Mouse (Mus musculus): ENCODE results near the gene Shroom4.

Shroom4 gene

DNA sequence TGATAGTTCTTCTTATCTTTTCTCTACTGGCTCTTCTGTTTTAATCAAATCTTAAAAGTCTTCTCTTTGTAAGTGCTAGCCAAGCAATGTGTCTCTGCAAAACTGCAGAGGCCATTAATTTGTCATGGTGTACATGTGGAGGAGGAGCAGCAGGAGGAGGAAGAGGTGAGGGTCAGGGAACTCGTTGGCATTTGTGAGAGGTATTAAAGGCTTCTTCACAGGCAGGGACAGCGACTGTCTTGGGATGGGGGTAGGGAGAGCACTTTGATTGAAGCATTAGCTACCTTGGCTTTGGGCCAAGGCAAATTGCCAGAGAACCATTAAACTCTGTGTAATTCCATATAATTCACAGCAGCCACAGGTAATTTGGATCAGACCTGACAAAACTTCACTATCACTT, 96.7 kb downstream of the Shroom4 start:
- DNase-seq, result peak; percentile 38

DNA sequence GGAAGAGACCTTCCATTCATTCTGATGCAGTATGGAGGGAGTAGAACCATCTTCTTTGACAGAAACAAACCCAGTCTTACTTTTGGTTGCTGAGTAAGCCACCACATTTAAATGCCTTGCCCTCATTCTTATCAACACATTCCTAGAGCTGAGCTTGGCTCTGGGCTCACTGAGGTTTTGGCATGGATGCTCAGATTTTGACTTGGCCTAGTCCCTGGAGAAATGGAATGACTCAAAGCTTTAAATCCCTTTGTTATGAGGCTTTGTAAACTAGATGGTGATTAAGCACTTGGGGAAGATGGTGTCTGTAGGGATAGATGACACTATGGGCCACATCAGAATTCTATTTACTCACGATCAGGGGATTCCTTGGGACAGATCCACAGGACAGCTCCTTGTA, 102.2 kb downstream of the Shroom4 start:
- no peak for DNase-seq

DNA sequence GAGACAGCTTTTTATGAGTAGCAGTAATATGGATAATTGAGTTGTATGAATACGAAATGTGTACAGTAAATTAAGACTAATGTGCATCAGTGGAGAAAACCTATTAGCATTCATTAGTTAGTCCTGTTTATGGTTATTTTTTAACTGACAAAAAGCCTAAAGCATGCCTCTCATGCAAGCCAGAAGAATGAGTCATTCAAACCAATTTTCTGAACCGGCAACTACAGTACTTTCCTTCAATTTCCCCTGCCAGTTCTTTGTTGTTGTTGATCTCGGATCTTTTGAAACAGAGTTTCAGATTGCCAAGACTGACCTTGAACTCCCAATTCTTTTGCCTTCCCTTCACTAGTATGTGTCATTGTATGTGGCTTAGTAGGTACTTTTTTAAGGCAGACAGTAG, 117.6 kb downstream of the Shroom4 start:
- no peak for DNase-seq

DNA sequence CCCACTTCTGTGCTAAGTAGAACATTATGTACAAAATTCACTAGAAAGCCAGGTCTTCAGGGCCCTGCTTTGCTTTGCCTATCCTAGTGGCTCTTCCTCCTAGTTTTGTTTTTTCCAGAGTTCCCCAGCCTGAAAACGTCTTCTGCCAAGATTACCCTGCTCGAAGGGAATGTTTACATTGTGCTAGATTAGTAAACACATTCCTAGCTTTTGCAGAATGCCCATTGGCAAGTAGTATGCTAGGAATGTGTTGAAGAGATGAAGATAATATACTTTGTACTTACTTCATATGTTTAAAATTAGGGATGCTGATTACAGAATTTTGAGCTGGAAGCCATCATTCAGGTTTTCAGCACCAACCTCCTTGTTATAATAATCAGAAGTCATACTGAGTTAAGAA, 118.8 kb downstream of the Shroom4 start:
- DNase-seq, result no peak

DNA sequence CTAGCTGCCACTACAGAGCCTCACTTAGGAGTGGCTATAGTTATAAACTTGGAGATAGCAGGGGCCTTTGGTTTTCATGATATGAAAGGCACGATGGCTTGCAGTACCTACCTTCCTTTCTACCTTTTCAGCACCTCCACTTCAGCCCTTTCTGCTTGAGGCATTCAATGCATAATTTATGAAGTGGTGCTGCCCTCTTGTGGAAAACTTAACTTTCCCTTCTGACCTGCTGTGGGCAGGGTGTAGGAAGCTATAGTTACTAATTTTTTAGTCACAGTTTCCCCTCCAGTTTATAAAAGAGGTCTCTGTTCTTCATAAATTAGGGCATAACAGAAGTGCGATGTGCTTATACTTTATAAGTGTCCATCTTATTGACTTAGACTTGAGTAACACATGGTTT, 123.3 kb downstream of the Shroom4 start:
- peak; percentile 30 for DNase-seq

DNA sequence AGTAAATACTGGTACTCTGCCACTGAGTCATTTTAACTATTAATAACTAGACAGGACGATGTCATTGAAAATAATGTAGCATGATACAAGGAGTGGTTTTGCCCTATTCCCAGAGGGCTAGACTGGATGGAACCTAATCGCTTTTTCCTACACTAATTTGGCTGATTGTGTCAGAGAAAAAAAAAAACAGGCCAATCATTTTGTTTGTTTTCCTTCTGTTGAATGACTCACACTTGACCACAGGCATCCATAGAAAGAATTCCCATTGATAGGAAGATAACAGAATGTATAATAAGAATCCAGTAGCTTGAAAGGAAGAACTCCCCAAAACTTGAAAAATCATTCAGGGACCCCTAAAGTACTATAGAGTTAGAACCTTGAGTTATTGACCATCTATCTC, 137.0 kb downstream of the Shroom4 start:
- no peak for DNase-seq

DNA sequence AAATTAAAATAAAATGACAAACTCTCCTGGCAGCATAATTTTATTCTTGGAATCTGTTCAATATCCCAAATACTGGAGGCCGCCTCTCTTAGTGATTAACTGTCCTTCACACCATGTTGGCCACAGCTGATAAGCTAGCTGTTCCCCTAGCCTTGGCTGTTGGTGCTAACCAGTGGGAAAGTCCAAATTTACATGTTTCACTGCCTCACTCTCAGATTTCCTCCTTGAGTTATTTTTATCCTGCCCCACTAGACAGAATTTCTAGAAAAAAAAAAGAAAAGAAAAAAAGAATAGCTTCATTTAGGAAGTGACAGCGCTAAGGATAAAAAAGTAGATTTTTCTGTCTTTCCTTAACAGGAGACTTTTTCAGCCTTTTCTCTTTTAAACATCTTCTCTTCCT, 138.0 kb downstream of the Shroom4 start:
- no peak for DNase-seq

DNA sequence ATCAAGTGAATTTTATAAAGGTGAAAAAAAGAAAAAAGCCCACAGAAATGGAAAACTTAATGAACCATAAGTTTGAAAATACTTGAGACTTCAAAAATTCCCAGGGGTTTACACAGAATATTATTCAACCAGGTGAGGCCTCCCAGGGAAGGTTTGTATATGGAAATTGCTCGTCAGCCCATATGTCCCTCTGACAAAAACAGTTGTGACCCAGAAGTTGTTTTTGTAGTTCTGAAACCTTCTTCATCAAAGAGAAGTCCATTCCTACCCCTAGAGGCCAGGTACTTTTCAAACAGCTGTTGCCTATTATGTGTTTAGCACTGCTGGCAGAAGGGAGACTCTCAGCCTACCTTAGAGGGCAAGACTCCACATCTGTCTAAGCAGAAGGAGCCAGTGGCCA, 165.4 kb downstream of the Shroom4 start:
- DNase-seq, result no peak

DNA sequence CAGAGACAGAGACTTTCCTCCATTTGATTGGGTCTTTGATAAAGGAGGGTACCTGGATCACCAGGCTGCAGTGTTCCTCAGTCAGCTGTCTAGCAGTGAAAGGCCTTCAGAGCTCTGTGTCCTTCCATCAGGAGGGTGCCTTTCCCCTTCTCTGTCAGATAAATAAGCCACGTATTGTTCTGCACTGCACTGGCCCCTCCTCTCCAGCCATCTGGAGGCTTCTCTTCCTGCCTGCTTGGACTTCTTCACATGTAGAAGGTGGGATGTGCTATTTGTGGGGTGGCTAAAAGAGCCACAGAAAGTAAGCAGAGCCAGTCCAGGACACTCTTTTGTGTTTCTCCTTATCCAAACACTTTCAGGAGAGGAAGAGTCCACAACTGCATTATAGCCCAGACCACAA, 174.9 kb downstream of the Shroom4 start:
- no peak for DNase-seq

DNA sequence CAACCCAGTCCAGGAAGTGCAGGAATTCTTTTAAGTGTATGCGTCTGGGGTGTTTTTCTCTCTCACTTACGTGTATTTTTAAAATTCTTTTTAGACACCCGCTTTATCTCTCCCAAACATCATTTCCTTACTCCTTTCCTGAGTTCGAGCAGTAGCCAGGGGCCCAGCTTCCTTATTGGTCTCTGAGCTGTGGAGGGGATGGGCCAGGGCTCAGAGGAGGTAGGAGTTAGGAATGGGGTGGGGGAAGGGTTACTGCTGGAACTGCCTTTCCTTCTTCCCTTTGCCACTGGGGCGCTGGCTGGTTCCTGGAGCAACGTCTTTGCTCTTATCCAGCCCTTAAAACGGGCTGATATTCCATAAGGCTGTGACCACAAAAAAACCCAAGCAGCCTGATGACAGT, 177.3 kb downstream of the Shroom4 start:
- DNase-seq, result peak; percentile 51

DNA sequence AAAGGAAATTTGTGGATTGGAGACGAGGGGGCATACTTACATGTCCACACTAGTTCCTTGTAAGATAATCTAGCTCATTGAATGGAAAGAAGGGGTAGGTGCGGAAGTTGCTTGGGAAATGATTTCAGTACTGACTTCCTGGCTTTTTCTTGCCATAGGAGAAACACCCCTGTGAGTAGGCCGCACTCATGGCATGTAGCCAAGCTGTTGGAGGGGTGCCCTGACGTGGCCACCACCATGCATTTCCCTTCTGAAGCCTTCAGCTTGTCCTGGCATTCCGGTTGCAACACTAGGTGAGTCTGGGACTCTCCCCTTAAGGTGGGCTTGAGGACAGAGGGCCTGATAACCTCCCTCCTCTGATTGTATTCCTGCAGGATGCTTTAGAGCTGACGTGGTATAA, 181.0 kb downstream of the Shroom4 start:
- peak; percentile 26 for DNase-seq

DNA sequence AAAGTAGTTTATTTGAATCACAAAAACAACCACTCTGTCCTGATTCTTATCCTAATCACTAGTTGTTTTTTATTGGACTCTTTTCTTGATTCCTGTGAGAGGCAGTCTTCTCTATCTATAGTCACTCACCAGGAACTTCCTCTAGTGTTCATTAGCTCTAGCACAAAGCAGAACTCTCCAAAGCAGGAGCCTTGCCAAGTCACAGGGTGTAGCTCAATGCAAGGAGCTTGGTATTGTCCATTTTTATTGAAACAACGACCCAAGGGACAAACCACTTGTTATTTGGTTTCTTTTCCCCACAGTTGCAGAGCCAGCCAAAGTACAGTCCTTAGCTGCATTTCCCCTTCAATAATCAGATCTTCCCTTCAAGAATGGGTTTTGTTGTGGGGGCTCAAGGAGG, 181.5 kb downstream of the Shroom4 start:
- no peak for DNase-seq

DNA sequence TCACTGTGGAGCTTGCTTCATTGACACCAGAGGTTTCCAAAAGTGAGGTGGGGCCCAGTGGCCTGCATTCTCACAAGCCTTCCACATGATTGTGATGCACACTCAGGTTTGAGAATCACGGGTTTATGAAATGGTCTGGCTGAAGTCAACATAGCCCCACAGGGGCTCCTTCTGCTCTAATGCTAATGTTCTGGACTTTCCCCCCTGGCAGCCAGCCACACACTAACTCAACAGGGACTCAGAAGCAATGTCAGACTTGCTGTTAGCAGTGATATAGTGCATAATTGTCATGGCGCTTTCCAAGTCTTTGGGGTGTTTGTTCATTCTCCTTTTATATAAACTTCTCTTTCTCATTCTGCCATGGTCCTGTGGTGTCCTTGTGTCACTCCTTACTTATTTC, 183.0 kb downstream of the Shroom4 start:
- peak; percentile 69 for DNase-seq

DNA sequence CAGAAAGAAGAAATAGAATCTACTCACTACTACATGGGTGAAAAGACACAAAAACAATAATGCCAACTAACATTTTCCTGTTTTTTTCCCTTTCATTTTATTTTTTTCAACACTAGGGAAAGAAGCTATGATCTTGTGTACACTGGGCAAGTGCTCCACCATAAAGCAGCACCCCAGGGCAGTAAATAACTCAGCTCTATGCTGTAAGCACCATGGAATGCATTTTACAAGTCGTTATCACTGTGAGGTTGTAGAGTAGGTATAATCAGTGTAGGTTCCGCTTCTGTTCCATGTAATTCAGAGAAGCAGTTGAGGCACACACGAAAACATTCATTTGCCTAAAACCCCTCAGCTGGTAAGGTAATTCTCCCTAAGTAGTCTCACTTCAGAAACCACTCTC, 194.5 kb downstream of the Shroom4 start:
- DNase-seq, result no peak

DNA sequence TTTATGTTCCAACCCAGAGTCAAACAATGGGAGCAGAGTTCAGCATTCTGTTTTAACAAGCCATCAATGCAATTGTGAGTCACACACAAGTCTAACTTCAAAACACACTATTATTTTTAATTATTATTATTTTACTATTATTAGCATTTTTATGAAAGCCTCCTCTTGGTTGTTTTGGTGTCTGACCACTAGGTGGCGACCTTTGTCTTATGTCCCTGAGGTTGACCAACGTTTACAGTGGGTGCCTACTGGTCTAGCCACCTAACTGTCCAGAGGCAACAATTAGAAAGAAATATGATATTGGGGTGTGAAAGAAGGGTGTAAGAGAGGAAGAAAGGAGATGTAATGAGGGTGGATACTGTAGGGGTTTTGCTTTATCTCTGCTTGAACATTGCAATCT, 254.4 kb downstream of the Shroom4 start:
- peak; percentile 26 for DNase-seq

DNA sequence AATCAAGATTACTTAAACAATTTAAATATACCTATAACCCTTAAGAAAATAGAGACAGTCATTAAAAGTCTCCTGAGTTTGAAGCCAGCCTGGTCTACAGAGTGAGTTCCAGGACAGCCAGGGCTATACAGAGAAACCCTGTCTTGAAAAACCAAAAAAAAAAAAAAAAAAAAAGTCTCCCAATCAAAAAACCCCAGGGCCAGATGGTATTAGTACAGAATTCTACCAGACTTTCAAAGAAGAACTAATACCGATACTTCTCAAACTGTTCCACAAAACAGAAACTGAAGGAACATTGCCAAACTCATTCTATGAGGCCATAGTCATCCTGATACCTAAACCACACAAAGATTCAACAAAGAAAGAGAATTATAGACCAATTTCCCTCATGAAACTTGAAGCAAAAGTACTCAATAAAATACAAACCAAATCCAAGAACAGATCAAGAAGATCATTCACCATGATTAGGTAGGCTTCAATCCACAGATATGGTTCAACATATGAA, 259.2 kb downstream of the Shroom4 start:
- no peak for DNase-seq
